Mouse (Mus musculus) megakaryocyte, embryonic 14.5 days (primary cell): ENCODE data around the gene Gabpb2. TPM values are rescaled to one million over a fixed set of nuclear protein-coding genes. Genes with fewer than 3 reads are reported as not detected.
"Not testable (repeated sequence)": the region's sequence is repeated elsewhere in the genome, so short reads cannot be mapped to it uniquely, and the experiment has no call there.

Experiments
- H3K27me3 ChIP-seq: replicated peaks from 2 replicates; pipeline ENCODE3; 2012; ENCODE audit warnings: inconsistent platforms
- H3K36me3 ChIP-seq: replicated peaks from 2 replicates; pipeline ENCODE3; 2012; ENCODE audit warnings: low read length, inconsistent platforms, mixed read lengths
- H3K4me1 ChIP-seq: 2 replicates; pipeline ENCODE4 v1.6.1; 2012; ENCODE audit warnings: inconsistent platforms
- H3K4me3 ChIP-seq: replicated peaks from 2 replicates; pipeline ENCODE3; 2012; ENCODE audit warnings: moderate library complexity, mild to moderate bottlenecking, inconsistent platforms
- H3K9me3 ChIP-seq: 2 replicates; pipeline ENCODE4 v1.6.1; 2012; ENCODE audit warnings: inconsistent platforms
- FLI1 ChIP-seq: IDR thresholded peaks from 2 replicates; pipeline ENCODE4 v1.6.1; 2012; ENCODE audit warnings: low read length, inconsistent platforms, mixed read lengths
- GATA1 ChIP-seq: IDR thresholded peaks from 3 replicates; pipeline ENCODE4 v1.6.1; 2012; ENCODE audit warnings: mixed read lengths, low read length, inconsistent platforms, borderline replicate concordance
- polyA plus RNA-seq: library from polyadenylated mRNA; stranded (reverse); fragments of >175 nt; gene quantifications from 2 replicates; pipeline ENCODE4 v1.2.3, GENCODE M21; 2012; ENCODE audit warnings: low replicate concordance; ENCODE audit not compliant: insufficient read depth

The Gabpb2 gene
- polyA plus RNA-seq, 1 experiment: 0.60 TPM

- Histone ChIP-seq H3K4me1 (peaks cover 79% of the 10 kb centered on the region), H3K27me3 (no peaks in the 10 kb centered on the region), H3K9me3 (no peaks in the 10 kb centered on the region), H3K4me3 (peak overlapping the region; percentile 31), H3K36me3 (peaks cover 76% of the 10 kb centered on the region)
- TF ChIP-seq GATA1 (no peak), FLI1 (no peak)
Measured at GRCm38 (mm10) chr3:95223041-95223440, 5.3 kb upstream of the Gabpb2 start.

DNA sequence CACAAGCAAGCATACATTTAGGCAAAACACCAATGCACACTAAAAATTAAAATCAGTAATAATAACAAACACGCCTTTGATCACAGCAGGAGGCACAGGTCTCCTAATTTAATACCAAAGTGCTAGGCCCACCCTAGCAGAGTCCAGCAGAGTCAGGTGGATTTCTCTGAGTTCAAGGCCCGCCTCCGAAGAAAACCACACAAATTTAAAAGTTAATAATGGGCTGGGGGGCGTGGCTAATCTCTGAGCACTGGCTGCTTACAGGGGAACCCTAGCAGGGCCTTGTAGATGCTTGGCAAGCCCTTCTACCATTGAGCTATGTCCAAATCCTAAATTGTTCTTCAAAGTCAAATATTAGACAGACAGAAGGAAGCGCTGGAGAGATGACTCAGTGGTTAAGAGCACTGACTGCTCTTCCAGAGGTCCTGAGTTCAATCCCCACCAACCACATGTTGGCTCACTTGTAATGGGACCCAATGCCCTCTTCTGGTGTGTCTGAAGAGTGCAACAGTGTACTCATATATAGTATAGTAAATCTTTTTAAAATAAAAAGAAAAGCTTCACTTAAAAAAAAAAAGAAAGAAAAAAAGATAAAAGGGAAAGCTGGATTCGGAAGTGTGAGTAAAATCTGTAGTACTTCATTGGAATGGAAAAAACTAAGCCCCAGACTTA lies 886 bp upstream of the Gabpb2 start:
- Histone ChIP-seq H3K4me3 (peak overlapping the region; percentile 98), H3K36me3 (peaks cover 72% of the 10 kb centered on the region)

GRCm38 (mm10) chr3:95216655-95217254 lies 961 bp downstream of the Gabpb2 start:
- H3K4me3 ChIP-seq: peak overlapping the region; percentile 98
- no peak for TF ChIP-seq FLI1
- no peak for TF ChIP-seq GATA1
- peaks cover 48% of the 10 kb centered on the region for H3K4me1 ChIP-seq
- H3K27me3 ChIP-seq: no peaks in the 10 kb centered on the region
- no peaks in the 10 kb centered on the region for H3K9me3 ChIP-seq
- H3K36me3 ChIP-seq: peaks cover 65% of the 10 kb centered on the region

More for the DNA sequence above, 886 bp upstream of the Gabpb2 start:
- H3K27me3 ChIP-seq: no peaks in the 10 kb centered on the region
- H3K9me3 ChIP-seq: no peaks in the 10 kb centered on the region
- TF ChIP-seq FLI1: no peak
- no peak for TF ChIP-seq GATA1
- H3K4me1 ChIP-seq: peaks cover 65% of the 10 kb centered on the region

DNA sequence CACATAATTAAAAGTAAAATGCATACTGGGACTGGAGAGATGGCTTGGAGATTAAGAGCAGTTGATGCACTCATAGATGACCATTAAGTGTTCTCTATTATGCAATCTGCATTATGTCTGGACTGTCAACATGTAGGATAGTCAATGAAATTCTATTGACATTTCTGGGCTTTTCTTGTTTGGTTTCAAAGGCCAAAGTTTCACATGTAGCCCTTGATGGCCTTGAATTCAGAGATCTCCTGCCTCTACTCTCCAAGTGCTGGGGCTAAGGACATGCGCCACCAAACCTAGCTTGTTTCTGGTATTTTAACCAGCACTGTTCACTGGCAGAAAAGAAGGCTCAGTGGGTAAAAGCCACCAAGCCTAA lies 4.1 kb downstream of the Gabpb2 start:
- no peak for TF ChIP-seq FLI1
- no peak for TF ChIP-seq GATA1
- Histone ChIP-seq H3K9me3 (no peaks in the 10 kb centered on the region), H3K27me3 (no peaks in the 10 kb centered on the region), H3K4me1 (peaks cover 24% of the 10 kb centered on the region), H3K4me3 (no peak overlapping the region), H3K36me3 (peaks cover 63% of the 10 kb centered on the region)

DNA sequence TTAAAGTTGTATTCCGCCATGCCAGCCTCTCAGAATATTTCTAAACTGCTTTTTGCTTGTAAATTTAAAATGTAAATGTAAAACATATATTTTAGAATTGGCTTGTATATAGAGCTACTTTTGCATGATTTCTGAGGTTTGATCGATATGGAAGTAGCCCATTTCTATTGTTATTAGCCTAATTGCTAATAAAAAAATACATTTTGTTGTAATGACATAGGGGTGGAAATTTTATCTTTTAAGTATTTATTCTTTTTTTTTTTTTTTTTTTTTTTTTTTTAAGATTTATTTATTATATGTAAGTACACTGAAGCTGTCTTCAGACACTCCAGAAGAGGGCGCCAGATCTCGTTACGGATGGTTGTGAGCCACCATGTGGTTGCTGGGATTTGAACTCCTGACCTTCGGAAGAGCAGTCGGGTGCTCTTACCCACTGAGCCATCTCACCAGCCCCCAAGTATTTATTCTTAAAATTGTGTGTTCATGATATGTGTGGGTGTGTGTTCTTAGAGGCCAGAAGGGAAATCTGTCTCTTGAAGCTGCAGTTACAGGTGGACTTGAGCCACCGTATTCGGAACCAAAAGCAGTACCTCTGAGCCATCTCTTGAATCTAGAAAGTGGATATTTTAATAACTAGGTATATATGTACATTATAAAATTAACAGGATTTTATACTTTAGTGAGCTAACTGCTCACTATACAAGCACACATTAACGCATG lies 4.7 kb downstream of the Gabpb2 start:
- Histone ChIP-seq H3K4me1 (peaks cover 19% of the 10 kb centered on the region), H3K36me3 (peaks cover 67% of the 10 kb centered on the region)
- not testable (repeated sequence) for H3K4me3 ChIP-seq, H3K27me3 ChIP-seq, H3K9me3 ChIP-seq

DNA sequence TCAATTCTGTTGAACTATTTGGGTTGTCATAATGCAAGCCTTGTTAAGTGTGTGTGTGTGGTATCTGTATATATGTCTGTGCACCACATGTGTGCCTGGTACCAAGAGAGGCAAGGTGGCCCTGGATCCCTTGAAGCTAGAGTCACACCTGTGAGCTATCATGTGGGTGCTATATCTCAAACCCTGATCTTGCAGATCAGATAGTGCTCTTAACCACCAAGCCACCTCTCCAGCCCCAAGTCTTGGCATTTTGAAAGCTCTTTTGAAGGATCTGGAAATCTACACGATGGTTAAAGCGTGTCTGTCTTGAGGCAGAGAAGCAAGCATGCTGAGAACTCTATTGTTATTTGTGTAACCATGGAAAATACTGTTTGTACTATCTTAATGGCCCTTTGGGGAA lies 7.1 kb downstream of the Gabpb2 start:
- Histone ChIP-seq H3K9me3 (no peaks in the 10 kb centered on the region), H3K36me3 (peaks cover 82% of the 10 kb centered on the region), H3K4me1 (peaks cover 10% of the 10 kb centered on the region; the same call in 1 of the 2 replicates), H3K4me3 (no peak overlapping the region), H3K27me3 (no peaks in the 10 kb centered on the region)
- TF ChIP-seq FLI1: no peak
- TF ChIP-seq GATA1: no peak

- H3K4me1 ChIP-seq: peaks cover 3% of the 10 kb centered on the region; the same call in 1 of the 2 replicates
- TF ChIP-seq FLI1: no peak
- TF ChIP-seq GATA1: no peak
- H3K36me3 ChIP-seq: peaks cover 84% of the 10 kb centered on the region
- no peaks in the 10 kb centered on the region for H3K27me3 ChIP-seq
- no peak overlapping the region for H3K4me3 ChIP-seq
- H3K9me3 ChIP-seq: no peaks in the 10 kb centered on the region
Measured at GRCm38 (mm10) chr3:95208286-95208685, 9.4 kb downstream of the Gabpb2 start.

GRCm38 (mm10) chr3:95203880-95204279 lies 13.8 kb downstream of the Gabpb2 start:
- no peaks in the 10 kb centered on the region for H3K4me1 ChIP-seq
- no peak overlapping the region for H3K4me3 ChIP-seq
- peaks cover 95% of the 10 kb centered on the region for H3K36me3 ChIP-seq
- no peak for TF ChIP-seq GATA1
- H3K27me3 ChIP-seq: no peaks in the 10 kb centered on the region
- H3K9me3 ChIP-seq: no peaks in the 10 kb centered on the region

GRCm38 (mm10) chr3:95200562-95200961 lies 17.2 kb downstream of the Gabpb2 start:
- no peak for TF ChIP-seq FLI1
- TF ChIP-seq GATA1: no peak
- peaks cover 97% of the 10 kb centered on the region for H3K36me3 ChIP-seq
- H3K4me1 ChIP-seq: 0 out of 2 replicates have a peak, but pooled peaks cover 4% of the 10 kb centered on the region
- no peaks in the 10 kb centered on the region for H3K9me3 ChIP-seq
- no peak overlapping the region for H3K4me3 ChIP-seq
- no peaks in the 10 kb centered on the region for H3K27me3 ChIP-seq

DNA sequence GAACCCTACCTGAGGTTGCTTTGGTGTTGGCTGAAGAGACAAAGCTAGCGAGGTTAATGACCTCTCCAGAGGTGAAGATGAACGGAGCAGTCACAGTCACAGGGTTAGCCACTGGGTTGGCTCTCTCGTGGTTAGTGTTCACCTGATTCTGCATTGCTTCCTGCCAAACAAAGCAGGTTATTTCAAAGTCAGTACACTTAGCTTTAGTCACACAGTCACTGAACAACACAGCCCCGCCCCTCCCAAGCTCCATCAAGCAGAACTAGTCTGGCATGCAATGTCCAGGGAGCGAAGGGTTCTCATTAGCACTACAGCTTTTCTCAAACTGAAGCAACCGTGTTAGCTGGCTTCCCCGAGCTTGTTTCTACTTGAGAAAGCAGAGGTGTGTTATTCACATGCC lies 17.6 kb downstream of the Gabpb2 start:
- TF ChIP-seq FLI1 (no peak), GATA1 (no peak)
- 0 out of 2 replicates have a peak, but pooled peaks cover 4% of the 10 kb centered on the region for H3K4me1 ChIP-seq
- no peak overlapping the region for H3K4me3 ChIP-seq
- no peaks in the 10 kb centered on the region for H3K27me3 ChIP-seq
- no peaks in the 10 kb centered on the region for H3K9me3 ChIP-seq
- peaks cover 98% of the 10 kb centered on the region for H3K36me3 ChIP-seq
